Mouse (Mus musculus) MEL (cell line): ENCODE data around the gene H2-DMb1. TPM values are rescaled to one million over a fixed set of nuclear protein-coding genes. Genes with fewer than 3 reads are reported as not detected.

Source experiments
- DNase-seq: peaks from one replicate; pipeline ENCODE4 v3.0.0; 2011; ENCODE audit warnings: low read depth, low spot score
- H3K27ac ChIP-seq: 2 replicates; pipeline ENCODE4 v1.5.1; 2012; ENCODE audit warnings: low read depth, mild to moderate bottlenecking, control low read depth, low read length, moderate library complexity; ENCODE audit not compliant: control insufficient read depth
- H3K27me3 ChIP-seq, 2 experiments: fragments of 150-350 bp in 1 of 2; sonication (generic) in 1 of 2; 2 replicates each; pipeline ENCODE4 v1.6.1; 2012; ENCODE audit warnings: low read length in 2 of 2, mild to moderate bottlenecking in 2 of 2, improper control_type of control experiment in 1 of 2, moderate library complexity in 1 of 2; ENCODE audit not compliant: insufficient read depth in 2 of 2, control insufficient read depth in 1 of 2
- H3K36me3 ChIP-seq, 2 experiments: 2 replicates each; pipeline ENCODE4 v1.6.1; 2012 to 2014; ENCODE audit warnings: low read length in 2 of 2, improper control_type of control experiment in 1 of 2, inconsistent platforms in 1 of 2, mild to moderate bottlenecking in 1 of 2; ENCODE audit not compliant: insufficient read depth in 2 of 2, control insufficient read depth in 1 of 2
- H3K4me1 ChIP-seq, 2 experiments: fragments of 150-350 bp in 1 of 2; sonication (generic) in 1 of 2; 2 replicates each; pipeline ENCODE4 v1.6.1; 2012; ENCODE audit warnings: low read length in 2 of 2, improper control_type of control experiment in 1 of 2, mild to moderate bottlenecking in 1 of 2; ENCODE audit not compliant: insufficient read depth in 2 of 2, control insufficient read depth in 1 of 2
- H3K4me3 ChIP-seq, 2 experiments: fragments of 150-350 bp in 1 of 2; sonication (generic) in 1 of 2; 2 replicates each; pipeline ENCODE4 v1.5.1; 2012; ENCODE audit warnings: low read depth in 2 of 2, low read length in 2 of 2, mild to moderate bottlenecking in 2 of 2, moderate library complexity in 2 of 2, control low read depth in 1 of 2, improper control_type of control experiment in 1 of 2; ENCODE audit not compliant: control insufficient read depth in 1 of 2, insufficient read depth in 1 of 2
- H3K79me2 ChIP-seq: 2 replicates; pipeline ENCODE4 v1.6.1; 2012; ENCODE audit warnings: mild to moderate bottlenecking, low read length, moderate library complexity; ENCODE audit not compliant: control insufficient read depth, poor library complexity, insufficient read depth
- H3K9ac ChIP-seq: 2 replicates; pipeline ENCODE4 v1.6.1; 2012; ENCODE audit warnings: low read depth, mild to moderate bottlenecking, control low read depth, low read length, moderate library complexity; ENCODE audit not compliant: control insufficient read depth, poor library complexity, severe bottlenecking
- H3K9me3 ChIP-seq: fragments of 150-350 bp; sonication (generic); replicated peaks from 2 replicates; pipeline ENCODE4 v1.6.1; 2012; ENCODE audit warnings: mild to moderate bottlenecking, low read length, improper control_type of control experiment, moderate library complexity; ENCODE audit not compliant: insufficient read depth
- BHLHE40 ChIP-seq: IDR thresholded peaks from 2 replicates; pipeline ENCODE4 v1.6.1; 2012; ENCODE audit warnings: low read depth, mild to moderate bottlenecking, inconsistent platforms, low read length, improper control_type of control experiment, borderline replicate concordance
- CHD1 ChIP-seq: IDR thresholded peaks from 2 replicates; pipeline ENCODE4 v1.6.1; 2012; ENCODE audit warnings: low read depth, mild to moderate bottlenecking, inconsistent platforms, low read length, improper control_type of control experiment
- CHD2 ChIP-seq: IDR thresholded peaks from 2 replicates; pipeline ENCODE4 v1.6.1; 2011; ENCODE audit warnings: low read length, improper control_type of control experiment
- CTCF ChIP-seq, 3 experiments: IDR thresholded peaks in 2 of 3; conservative IDR thresholded peaks in 1 of 3; 2 replicates each; pipeline ENCODE4 v1.5.1; 2011 to 2012; ENCODE audit warnings: low read length in 3 of 3, low read depth in 2 of 3, mild to moderate bottlenecking in 2 of 3, improper control_type of control experiment in 1 of 3, inconsistent platforms in 1 of 3, mixed read lengths in 1 of 3, moderate library complexity in 1 of 3; ENCODE audit not compliant: control insufficient read depth in 1 of 3, insufficient read depth in 1 of 3, poor library complexity in 1 of 3, severe bottlenecking in 1 of 3
- E2F4 ChIP-seq: IDR thresholded peaks from 2 replicates; pipeline ENCODE4 v1.6.1; 2011; ENCODE audit warnings: low read depth, low read length, improper control_type of control experiment, borderline replicate concordance
- ELF1 ChIP-seq: IDR thresholded peaks from 2 replicates; pipeline ENCODE4 v1.6.1; 2014; ENCODE audit warnings: low read depth, mild to moderate bottlenecking, inconsistent platforms, low read length, improper control_type of control experiment, moderate library complexity
- EP300 ChIP-seq, 2 experiments: IDR thresholded peaks; 2 replicates each; pipeline ENCODE4 v1.6.1; 2011; ENCODE audit warnings: improper control_type of control experiment in 2 of 2, low read length in 2 of 2, low read depth in 1 of 2, mild to moderate bottlenecking in 1 of 2
- ETS1 ChIP-seq: IDR thresholded peaks from 2 replicates; pipeline ENCODE4 v1.6.1; 2012; ENCODE audit warnings: low read depth, mild to moderate bottlenecking, inconsistent platforms, low read length, improper control_type of control experiment, moderate library complexity
- GATA1 ChIP-seq: IDR thresholded peaks from 2 replicates; pipeline ENCODE4 v1.6.1; 2011; ENCODE audit warnings: low read depth, low read length, improper control_type of control experiment
- MAX ChIP-seq: IDR thresholded peaks from 2 replicates; pipeline ENCODE4 v1.6.1; 2011; ENCODE audit warnings: low read length, improper control_type of control experiment
- MAZ ChIP-seq: IDR thresholded peaks from 2 replicates; pipeline ENCODE4 v1.6.1; 2012; ENCODE audit warnings: low read depth, mild to moderate bottlenecking, inconsistent platforms, low read length, improper control_type of control experiment
- MYB ChIP-seq: IDR thresholded peaks from 2 replicates; pipeline ENCODE4 v1.6.1; 2011; ENCODE audit warnings: mild to moderate bottlenecking, low read depth, low read length, improper control_type of control experiment
- MYC ChIP-seq: IDR thresholded peaks from 2 replicates; pipeline ENCODE4 v1.6.1; 2011; ENCODE audit warnings: low read depth, mild to moderate bottlenecking, low read length, improper control_type of control experiment, moderate library complexity
- NELFE ChIP-seq: IDR thresholded peaks from 2 replicates; pipeline ENCODE4 v1.6.1; 2011; ENCODE audit warnings: low read depth, low read length, improper control_type of control experiment
- NRF1 ChIP-seq: IDR thresholded peaks from 2 replicates; pipeline ENCODE4 v1.6.1; 2014; ENCODE audit warnings: low read depth, mild to moderate bottlenecking, inconsistent platforms, low read length, improper control_type of control experiment, moderate library complexity; ENCODE audit not compliant: poor library complexity, insufficient read depth, severe bottlenecking
- POLR2A ChIP-seq, 2 experiments: IDR thresholded peaks; 2 replicates each; pipeline ENCODE4 v1.6.1; 2011 to 2012; ENCODE audit warnings: low read length in 2 of 2, mild to moderate bottlenecking in 2 of 2, control low read depth in 1 of 2, improper control_type of control experiment in 1 of 2, low read depth in 1 of 2, moderate library complexity in 1 of 2; ENCODE audit not compliant: control insufficient read depth in 1 of 2, insufficient read depth in 1 of 2, poor library complexity in 1 of 2
- RAD21 ChIP-seq: IDR thresholded peaks from 2 replicates; pipeline ENCODE4 v1.6.1; 2011; ENCODE audit warnings: mild to moderate bottlenecking, low read depth, low read length, improper control_type of control experiment
- RCOR1 ChIP-seq: IDR thresholded peaks from 2 replicates; pipeline ENCODE4 v1.6.1; 2012; ENCODE audit warnings: low read depth, mild to moderate bottlenecking, inconsistent platforms, low read length, improper control_type of control experiment
- SIN3A ChIP-seq: IDR thresholded peaks from 2 replicates; pipeline ENCODE4 v1.6.1; 2012; ENCODE audit warnings: low read length, improper control_type of control experiment, inconsistent platforms
- SMC3 ChIP-seq: IDR thresholded peaks from 2 replicates; pipeline ENCODE4 v1.6.1; 2011; ENCODE audit warnings: low read depth, low read length, improper control_type of control experiment
- TBP ChIP-seq: IDR thresholded peaks from 2 replicates; pipeline ENCODE4 v1.8.0; 2011; ENCODE audit warnings: low read depth, low read length, improper control_type of control experiment
- TCF12 ChIP-seq: IDR thresholded peaks from 2 replicates; pipeline ENCODE4 v1.6.1; 2014; ENCODE audit warnings: low read depth, mild to moderate bottlenecking, inconsistent platforms, low read length, improper control_type of control experiment, moderate library complexity
- USF1 ChIP-seq: IDR thresholded peaks from 2 replicates; pipeline ENCODE4 v1.6.1; 2014; ENCODE audit warnings: low read depth, mild to moderate bottlenecking, inconsistent platforms, low read length, improper control_type of control experiment, moderate library complexity
- USF2 ChIP-seq, 2 experiments: IDR thresholded peaks; 2 replicates each; pipeline ENCODE4 v1.6.1; 2011 to 2012; ENCODE audit warnings: improper control_type of control experiment in 2 of 2, low read length in 2 of 2, borderline replicate concordance in 1 of 2, inconsistent platforms in 1 of 2, low read depth in 1 of 2, mild to moderate bottlenecking in 1 of 2; ENCODE audit not compliant: insufficient read depth in 1 of 2
- ZC3H11A ChIP-seq: IDR thresholded peaks from 2 replicates; pipeline ENCODE4 v1.6.1; 2012; ENCODE audit warnings: low read depth, mild to moderate bottlenecking, inconsistent platforms, low read length, improper control_type of control experiment
- ZKSCAN1 ChIP-seq: IDR thresholded peaks from 2 replicates; pipeline ENCODE4 v1.6.1; 2012; ENCODE audit warnings: low read depth, mild to moderate bottlenecking, inconsistent platforms, low read length, improper control_type of control experiment, moderate library complexity
- polyA plus RNA-seq, 2 experiments: library from polyadenylated mRNA; stranded (reverse) in 1 of 2; unstranded in 1 of 2; fragments of >175 nt in 1 of 2; fragments of >200 nt in 1 of 2; gene quantifications; 2 replicates each; pipeline versions ENCODE4 v1.2.1 to v1.2.4; 2012; ENCODE audit warnings: low replicate concordance in 2 of 2, low read depth in 1 of 2; ENCODE audit not compliant: insufficient read length in 2 of 2, insufficient read depth in 1 of 2, missing spikeins in 1 of 2
- total RNA-seq: library from RNA; depleted of rRNA; stranded (reverse); fragments of 300-350 nt; gene quantifications from 2 replicates; pipeline ENCODE4 v1.2.3, GENCODE M21; 2012

The H2-DMb1 gene
- total and polyA plus RNA-seq, 3 experiments = 0.67 TPM; not detected in 2

DNA sequence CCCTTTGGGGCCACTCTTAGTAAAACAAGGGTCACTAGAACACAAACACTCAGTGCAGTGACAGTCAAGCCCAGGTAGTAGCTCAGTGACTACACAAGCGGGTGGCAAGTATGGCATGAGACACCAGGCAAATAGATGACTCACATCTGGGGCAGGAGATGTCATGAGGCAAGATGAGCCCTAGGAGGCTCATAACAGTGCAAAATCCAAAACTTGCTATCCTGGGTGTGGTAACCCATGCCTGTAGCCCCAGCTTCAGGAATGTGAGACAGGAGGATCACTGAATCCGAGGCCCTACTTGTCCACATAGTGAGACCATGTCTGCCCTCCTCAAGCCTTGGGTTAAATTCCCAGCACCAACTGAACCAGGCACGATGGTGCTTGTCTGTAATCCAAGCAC, 18.4 kb upstream of the H2-DMb1 start:
- DNase-seq = no peak
- H3K27me3 ChIP-seq = no peaks in the 10 kb centered on the region
- peaks cover 0 to 7% of the 10 kb centered on the region in 2 experiments; a peak in 1 of 4 replicates for H3K4me1 ChIP-seq

GRCm38 (mm10) chr17:34135297-34136224, 17.3 kb upstream of the H2-DMb1 start:
- Histone ChIP-seq H3K9me3 (no peaks in the 10 kb centered on the region), H3K27me3 (no peaks in the 10 kb centered on the region), H3K4me3 (peak overlapping the region; percentile 57 to 62)

More for the DNA sequence above, 18.4 kb upstream of the H2-DMb1 start:
- Histone ChIP-seq H3K4me3 (no peak overlapping the region), H3K36me3 (peaks cover 0 to 3% of the 10 kb centered on the region in 2 experiments; a peak in 1 of 4 replicates), H3K27ac (no peak overlapping the region), H3K9me3 (no peaks in the 10 kb centered on the region), H3K9ac (no peak overlapping the region), H3K79me2 (no peaks in the 10 kb centered on the region)
- TF ChIP-seq E2F4 = no peak

GRCm38 (mm10) chr17:34137601-34138000, 15.3 kb upstream of the H2-DMb1 start:
- H3K27me3 ChIP-seq = no peaks in the 10 kb centered on the region
- H3K9ac ChIP-seq = no peak overlapping the region
- H3K9me3 ChIP-seq = no peaks in the 10 kb centered on the region
- no peak overlapping the region for H3K4me3 ChIP-seq
- peaks cover 0 to 21% of the 10 kb centered on the region in 2 experiments; a peak in 2 of 4 replicates for H3K36me3 ChIP-seq
- peaks cover 18 to 33% of the 10 kb centered on the region in 2 experiments for H3K4me1 ChIP-seq
- no peak for DNase-seq
- H3K79me2 ChIP-seq = no peaks in the 10 kb centered on the region
- no peak overlapping the region for H3K27ac ChIP-seq
- no peak for TF ChIP-seq MAX
- no peak for TF ChIP-seq NRF1
- no peak for TF ChIP-seq NELFE
- TF ChIP-seq CTCF (IDR thresholded peaks at IDR 0.05 in 2 of 3, conservative IDR thresholded peaks at IDR 0.05 in 1 of 3; ENCODE audit: control insufficient read depth in 1 of 3, insufficient read depth in 1 of 3, low read depth in 2 of 3, low read length in 3 of 3, poor library complexity in 1 of 3, severe bottlenecking in 1 of 3) = no peak
- no peak for TF ChIP-seq CHD1
- TF ChIP-seq MYC = no peak
- TF ChIP-seq TBP = no peak
- TF ChIP-seq POLR2A (IDR thresholded peaks at IDR 0.05; ENCODE audit: control insufficient read depth in 1 of 2, insufficient read depth in 1 of 2, low read depth in 1 of 2, low read length in 2 of 2, poor library complexity in 1 of 2) = no peak
- no peak for TF ChIP-seq ELF1
- TF ChIP-seq USF1 = no peak
- no peak for TF ChIP-seq USF2 (IDR thresholded peaks at IDR 0.05; ENCODE audit: borderline replicate concordance in 1 of 2, insufficient read depth in 1 of 2, low read depth in 1 of 2, low read length in 2 of 2)
- TF ChIP-seq RCOR1 = no peak
- no peak for TF ChIP-seq ZKSCAN1
- no peak for TF ChIP-seq MAZ
- TF ChIP-seq MYB = no peak

More at GRCm38 (mm10) chr17:34135297-34136224, 17.3 kb upstream of the H2-DMb1 start:
- Histone ChIP-seq H3K4me1 (peaks cover 2 to 15% of the 10 kb centered on the region in 2 experiments), H3K79me2 (no peaks in the 10 kb centered on the region), H3K27ac (no peak overlapping the region), H3K9ac (peak overlapping the region; percentile 53), H3K36me3 (peaks cover 0 to 6% of the 10 kb centered on the region in 2 experiments; a peak in 1 of 4 replicates)
- TF ChIP-seq TCF12 = no peak
- no peak for TF ChIP-seq EP300 (IDR thresholded peaks at IDR 0.05; ENCODE audit: low read depth in 1 of 2, low read length in 2 of 2)
- TF ChIP-seq TBP = peak; percentile 61
- TF ChIP-seq BHLHE40 = peak; percentile 68; the same call in 1 of the 2 replicates
- TF ChIP-seq NELFE = peak; percentile 21; the same call in 1 of the 2 replicates
- peak; percentile 67 for TF ChIP-seq SIN3A
- TF ChIP-seq CTCF (IDR thresholded peaks at IDR 0.05 in 2 of 3, conservative IDR thresholded peaks at IDR 0.05 in 1 of 3; ENCODE audit: control insufficient read depth in 1 of 3, insufficient read depth in 1 of 3, low read depth in 2 of 3, low read length in 3 of 3, poor library complexity in 1 of 3, severe bottlenecking in 1 of 3) = peak in 2 of 3 experiments; percentile 99 to 100; a peak in 5 of 6 replicates
- TF ChIP-seq CHD2 = peak; percentile 96
- peak; percentile 89 for TF ChIP-seq RAD21
- TF ChIP-seq MYC = peak; percentile 51; the same call in 1 of the 2 replicates
- peak; percentile 100 for TF ChIP-seq SMC3
- no peak for TF ChIP-seq USF1
- no peak for TF ChIP-seq CHD1
- TF ChIP-seq ZC3H11A = peak; percentile 97
- peak; percentile 47; the same call in 1 of the 2 replicates for TF ChIP-seq ETS1
- 0 out of 2 replicates have a peak, but pooled peaks have one; percentile 7 for TF ChIP-seq GATA1
- peak in 1 of 2 experiments; percentile 61; a peak in 3 of 4 replicates for TF ChIP-seq POLR2A (IDR thresholded peaks at IDR 0.05; ENCODE audit: control insufficient read depth in 1 of 2, insufficient read depth in 1 of 2, low read depth in 1 of 2, low read length in 2 of 2, poor library complexity in 1 of 2)
- peak; percentile 99 for DNase-seq
